Mouse (Mus musculus) liver, embryonic 14.5 days (tissue): Measurements from ENCODE around the gene Dbn1. TPM values are rescaled to one million over a fixed set of nuclear protein-coding genes. Genes with fewer than 3 reads are reported as not detected.

Source experiments
- ATAC-seq: fragments of 200-750 bp; cut with Nextera tagmentation; 2 replicates; pipeline ENCODE4 v1.8.0; 2017; ENCODE audit warnings: moderate number of reproducible peaks, mild to moderate bottlenecking, moderate library complexity; ENCODE audit not compliant: insufficient read depth
- DNase-seq, 3 experiments: peaks; one replicate each; pipeline ENCODE4 v3.0.0-alpha.2; 2012 to 2013; ENCODE audit warnings: low read depth in 3 of 3, low spot score in 3 of 3
- H3K27ac ChIP-seq: fragments of 300-500 bp; sonication (generic); 2 replicates; pipeline ENCODE4 v1.5.1; 2014; ENCODE audit warnings: moderate library complexity, mild to moderate bottlenecking, control low read depth, inconsistent platforms
- H3K27me3 ChIP-seq: fragments of 300-500 bp; sonication (generic); 2 replicates; pipeline ENCODE4 v1.6.1; 2014; ENCODE audit warnings: mild to moderate bottlenecking, low read length, moderate library complexity; ENCODE audit not compliant: control insufficient read depth, insufficient read depth
- H3K36me3 ChIP-seq: fragments of 300-500 bp; sonication (generic); replicated peaks from 2 replicates; pipeline ENCODE4 v1.6.1; 2014; ENCODE audit warnings: low read depth; ENCODE audit not compliant: control insufficient read depth, insufficient read depth
- H3K4me1 ChIP-seq, 2 experiments: fragments of 200-500 bp in 1 of 2; fragments of 300-500 bp in 1 of 2; sonication (generic) in 1 of 2; replicated peaks; 2 replicates each; pipeline ENCODE4 v1.6.1; 2012 to 2014; ENCODE audit warnings: antibody characterized with exemption in 1 of 2, inconsistent platforms in 1 of 2, low read length in 1 of 2; ENCODE audit not compliant: control insufficient read depth in 2 of 2, insufficient read depth in 2 of 2
- H3K4me2 ChIP-seq: fragments of 300-500 bp; sonication (generic); 2 replicates; pipeline ENCODE4 v1.6.1; 2014; ENCODE audit warnings: low read depth, mild to moderate bottlenecking, control low read depth, moderate library complexity
- H3K4me3 ChIP-seq, 2 experiments: fragments of 200-500 bp in 1 of 2; fragments of 300-500 bp in 1 of 2; sonication (generic) in 1 of 2; 2 replicates each; pipeline ENCODE4 v1.5.1; 2012 to 2014; ENCODE audit warnings: low read depth in 2 of 2, low read length in 2 of 2, mild to moderate bottlenecking in 2 of 2, control low read depth in 1 of 2, inconsistent platforms in 1 of 2, moderate library complexity in 1 of 2; ENCODE audit not compliant: insufficient read depth in 1 of 2
- H3K9ac ChIP-seq: fragments of 300-500 bp; sonication (generic); replicated peaks from 2 replicates; pipeline ENCODE4 v1.6.1; 2014; ENCODE audit warnings: mild to moderate bottlenecking, control low read depth, moderate library complexity
- H3K9me3 ChIP-seq: fragments of 300-500 bp; sonication (generic); 2 replicates; pipeline ENCODE4 v1.6.1; 2016; ENCODE audit warnings: low read length, mixed read lengths; ENCODE audit not compliant: control insufficient read depth
- CTCF ChIP-seq: IDR thresholded peaks from 2 replicates; pipeline ENCODE4 v1.5.1; 2016; ENCODE audit warnings: antibody characterized with exemption, low read depth, control low read depth
- EP300 ChIP-seq: IDR thresholded peaks from 2 replicates; pipeline ENCODE4 v1.6.1; 2016; ENCODE audit warnings: antibody characterized with exemption, low read depth
- WGBS: fragments of 180-500 bp; shearing (Covaris S2); extraction: QIAGEN DNeasy Blood & Tissue Kit; methylation state at CpG from one replicate; pipeline ENCODE4 v1.1.7; 2014; ENCODE audit not compliant: insufficient replicate concordance; 5-methylcytosine and 5-hydroxymethylcytosine counted together
- polyA plus RNA-seq, 2 experiments: library from polyadenylated mRNA; depleted of rRNA in 1 of 2; stranded (reverse) in 1 of 2; unstranded in 1 of 2; fragments of >200 nt; fragmentation: Nextera tagmentation in 1 of 2; extraction: Ambion mirVana in 1 of 2; gene quantifications; 2 replicates each; pipeline versions ENCODE4 v1.2.1 to v1.2.3; 2012 to 2014

The Dbn1 gene
- polyA plus RNA-seq, 2 experiments = 3.7 to 5.3 TPM

GRCm38 (mm10) chr13:55496661-55497060, 8.8 kb upstream of the Dbn1 start:
- no peak for TF ChIP-seq CTCF
- TF ChIP-seq EP300 = no peak
- H3K36me3 ChIP-seq = no peaks in the 10 kb centered on the region
- 72% methylated on average over 6 of the region's 6 CpGs for WGBS
- DNase-seq (no peak), ATAC-seq (no peak)
- H3K4me2 ChIP-seq = no peak overlapping the region
- no peaks in the 10 kb centered on the region for H3K4me1 ChIP-seq
- H3K9ac ChIP-seq = no peak overlapping the region
- H3K27ac ChIP-seq = no peak overlapping the region
- H3K27me3 ChIP-seq = no peaks in the 10 kb centered on the region
- H3K9me3 ChIP-seq = no peaks in the 10 kb centered on the region
- no peak overlapping the region for H3K4me3 ChIP-seq

GRCm38 (mm10) chr13:55495702-55496101, 7.8 kb upstream of the Dbn1 start:
- Histone ChIP-seq H3K9me3 (no peaks in the 10 kb centered on the region), H3K36me3 (no peaks in the 10 kb centered on the region), H3K27ac (no peak overlapping the region), H3K4me2 (no peak overlapping the region), H3K9ac (no peak overlapping the region), H3K27me3 (no peaks in the 10 kb centered on the region; the same call in 1 of the 2 replicates), H3K4me3 (no peak overlapping the region), H3K4me1 (no peaks in the 10 kb centered on the region)
- no peak for DNase-seq
- no peak for ATAC-seq
- WGBS = 47% methylated on average over 4 of the region's 4 CpGs
- no peak for TF ChIP-seq CTCF
- no peak for TF ChIP-seq EP300

- no peak overlapping the region for H3K4me3 ChIP-seq
- no peak overlapping the region for H3K9ac ChIP-seq
- H3K36me3 ChIP-seq = no peaks in the 10 kb centered on the region
- no peak overlapping the region for H3K27ac ChIP-seq
- H3K4me2 ChIP-seq = no peak overlapping the region
- H3K9me3 ChIP-seq = no peaks in the 10 kb centered on the region
- H3K27me3 ChIP-seq = no peaks in the 10 kb centered on the region; the same call in 1 of the 2 replicates
- no peaks in the 10 kb centered on the region for H3K4me1 ChIP-seq
- DNase-seq = no peak
- 12% methylated on average over 18 of the region's 18 CpGs for WGBS
- no peak for ATAC-seq
- TF ChIP-seq CTCF (no peak), EP300 (no peak)
Observed at GRCm38 (mm10) chr13:55494883-55495621, 7.1 kb upstream of the Dbn1 start.

DNA sequence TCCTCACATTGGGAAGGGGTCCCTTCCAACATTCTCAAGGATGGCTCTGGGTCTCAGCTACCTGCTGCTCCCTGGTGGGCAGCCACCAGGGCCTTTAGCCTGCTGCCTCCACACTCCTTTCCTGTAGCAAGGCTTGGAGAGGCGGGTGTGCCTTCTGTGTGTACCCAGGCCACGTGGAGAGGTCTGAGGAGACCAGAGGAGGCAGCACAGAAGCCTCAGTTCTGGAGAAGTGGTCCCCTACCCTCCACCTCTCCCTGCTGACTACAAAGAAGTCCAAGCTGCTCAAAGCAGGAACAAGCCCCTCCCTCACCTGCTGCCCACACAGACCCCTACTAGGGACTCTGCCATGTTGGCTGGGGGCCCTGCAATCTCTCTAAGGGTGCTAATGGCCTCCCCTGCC, 6.3 kb upstream of the Dbn1 start:
- Histone ChIP-seq H3K4me1 (no peaks in the 10 kb centered on the region), H3K4me3 (no peak overlapping the region), H3K4me2 (no peak overlapping the region), H3K9ac (no peak overlapping the region), H3K9me3 (no peaks in the 10 kb centered on the region), H3K27me3 (peaks cover under 1% of the 10 kb centered on the region; the same call in 1 of the 2 replicates), H3K36me3 (no peaks in the 10 kb centered on the region), H3K27ac (no peak overlapping the region)
- ATAC-seq (no peak), DNase-seq (no peak)
- 22% methylated on average over 2 of the region's 2 CpGs for WGBS
- TF ChIP-seq EP300 = no peak
- TF ChIP-seq CTCF = no peak

GRCm38 (mm10) chr13:55486916-55487577, 864 bp downstream of the Dbn1 start:
- peak; percentile 25; the same call in 1 of the 2 replicates for ATAC-seq
- H3K36me3 ChIP-seq = no peaks in the 10 kb centered on the region

More at GRCm38 (mm10) chr13:55486916-55487577, 864 bp downstream of the Dbn1 start:
- peak overlapping the region; percentile 61 for H3K4me2 ChIP-seq
- DNase-seq = no peak
- H3K27me3 ChIP-seq = peaks cover 51% of the 10 kb centered on the region
- H3K9ac ChIP-seq = peak overlapping the region; percentile 31
- H3K9me3 ChIP-seq = no peaks in the 10 kb centered on the region
- TF ChIP-seq CTCF (no peak), EP300 (no peak)
- WGBS = 0% methylated on average over 27 of the region's 29 CpGs
- no peaks in the 10 kb centered on the region; a peak in 1 of 4 replicates for H3K4me1 ChIP-seq
- H3K27ac ChIP-seq = no peak overlapping the region
- H3K4me3 ChIP-seq = peak overlapping the region; percentile 52 to 55
